Mouse (Mus musculus): ENCODE results near the gene Gm28434. TPM values are rescaled to one million over a fixed set of nuclear protein-coding genes. Genes with fewer than 3 reads are reported as not detected.

Gm28434 gene
- polyA plus RNA-seq (2015; fragmentation: Nextera tagmentation; extraction: Ambion mirVana) = not detected in 2 replicates

GRCm38 (mm10) chr5:87969201-87969600 lies at the start of gene Gm28434, which contains the start of gene 2310003L06Rik:
Gene Gm28434 (plus strand): TSS chr5:87969517.
Gene 2310003L06Rik (plus strand): TSS chr5:87969459.
- TF ChIP-seq CTCF (IDR thresholded peaks at IDR 0.05; ENCODE audit: low read depth) = no peak
- Histone ChIP-seq H3K4me1 (replicated peaks; ENCODE audit: control insufficient read depth, insufficient read depth, low read length) (no peaks in the 10 kb centered on the region), H3K4me3 (ENCODE audit: low read depth, low read length) (no peak within 1 kb of the TSS), H3K9ac (ENCODE audit: low read depth, low read length) (no peak within 1 kb of the TSS), H3K27ac (ENCODE audit: low read depth, low read length) (no peak within 1 kb of the TSS), H3K27me3 (replicated peaks; ENCODE audit: control insufficient read depth, insufficient read depth, low read length) (no peaks in the 10 kb centered on the region), H3K4me2 (replicated peaks; ENCODE audit: low read depth) (no peak within 1 kb of the TSS), H3K36me3 (ENCODE audit: control insufficient read depth, insufficient read depth) (no peaks in the 10 kb centered on the region), H3K9me3 (ENCODE audit: control insufficient read depth) (no peaks in the 10 kb centered on the region)
- no peak for ATAC-seq
- WGBS = 59% methylated on average over 2 of the region's 2 CpGs

GRCm38 (mm10) chr5:87925372-87925771 lies 43.9 kb upstream of the Gm28434 start, which contains the start of gene Csn3:
Gene Csn3 (plus strand): TSS chr5:87925579.
- Histone ChIP-seq H3K9me3 (ENCODE audit: control insufficient read depth) (no peaks in the 10 kb centered on the region), H3K27ac (ENCODE audit: low read depth, low read length) (no peak within 1 kb of the TSS), H3K9ac (ENCODE audit: low read depth, low read length) (no peak within 1 kb of the TSS), H3K27me3 (replicated peaks; ENCODE audit: control insufficient read depth, insufficient read depth, low read length) (no peaks in the 10 kb centered on the region), H3K4me1 (replicated peaks; ENCODE audit: control insufficient read depth, insufficient read depth, low read length) (no peaks in the 10 kb centered on the region), H3K4me2 (replicated peaks; ENCODE audit: low read depth) (no peak within 1 kb of the TSS), H3K4me3 (ENCODE audit: low read depth, low read length) (no peak within 1 kb of the TSS), H3K36me3 (ENCODE audit: control insufficient read depth, insufficient read depth) (no peaks in the 10 kb centered on the region)
- no peak for TF ChIP-seq CTCF (IDR thresholded peaks at IDR 0.05; ENCODE audit: low read depth)
- WGBS = 44% methylated on average over 5 of the region's 5 CpGs
- no peak for ATAC-seq

GRCm38 (mm10) chr5:87931603-87932002 lies 37.7 kb upstream of the Gm28434 start:
- no peak overlapping the region for H3K4me3 ChIP-seq (ENCODE audit: low read depth, low read length)
- WGBS = 63% methylated on average over 1 of the region's 1 CpGs
- TF ChIP-seq CTCF (IDR thresholded peaks at IDR 0.05; ENCODE audit: low read depth) = no peak
- no peak overlapping the region for H3K4me2 ChIP-seq (replicated peaks; ENCODE audit: low read depth)
- H3K4me1 ChIP-seq (replicated peaks; ENCODE audit: control insufficient read depth, insufficient read depth, low read length) = no peaks in the 10 kb centered on the region
- H3K27ac ChIP-seq (ENCODE audit: low read depth, low read length) = no peak overlapping the region
- no peaks in the 10 kb centered on the region for H3K36me3 ChIP-seq (ENCODE audit: control insufficient read depth, insufficient read depth)
- no peaks in the 10 kb centered on the region for H3K9me3 ChIP-seq (ENCODE audit: control insufficient read depth)
- H3K27me3 ChIP-seq (replicated peaks; ENCODE audit: control insufficient read depth, insufficient read depth, low read length) = no peaks in the 10 kb centered on the region
- no peak for ATAC-seq
- no peak overlapping the region for H3K9ac ChIP-seq (ENCODE audit: low read depth, low read length)

GRCm38 (mm10) chr5:87940752-87941151 lies 28.6 kb upstream of the Gm28434 start:
- no peaks in the 10 kb centered on the region for H3K4me1 ChIP-seq (replicated peaks; ENCODE audit: control insufficient read depth, insufficient read depth, low read length)
- no peaks in the 10 kb centered on the region for H3K27me3 ChIP-seq (replicated peaks; ENCODE audit: control insufficient read depth, insufficient read depth, low read length)
- no peaks in the 10 kb centered on the region for H3K36me3 ChIP-seq (ENCODE audit: control insufficient read depth, insufficient read depth)
- H3K9ac ChIP-seq (ENCODE audit: low read depth, low read length) = no peak overlapping the region
- H3K4me3 ChIP-seq (ENCODE audit: low read depth, low read length) = no peak overlapping the region
- H3K4me2 ChIP-seq (replicated peaks; ENCODE audit: low read depth) = no peak overlapping the region
- WGBS = 33% methylated on average over 3 of the region's 3 CpGs
- H3K27ac ChIP-seq (ENCODE audit: low read depth, low read length) = no peak overlapping the region
- ATAC-seq = no peak
- TF ChIP-seq CTCF (IDR thresholded peaks at IDR 0.05; ENCODE audit: low read depth) = no peak
- no peaks in the 10 kb centered on the region for H3K9me3 ChIP-seq (ENCODE audit: control insufficient read depth)

- Histone ChIP-seq H3K36me3 (ENCODE audit: control insufficient read depth, insufficient read depth) (no peaks in the 10 kb centered on the region), H3K9ac (ENCODE audit: low read depth, low read length) (no peak overlapping the region), H3K9me3 (ENCODE audit: control insufficient read depth) (no peaks in the 10 kb centered on the region), H3K4me3 (ENCODE audit: low read depth, low read length) (no peak overlapping the region), H3K27ac (ENCODE audit: low read depth, low read length) (no peak overlapping the region), H3K4me2 (replicated peaks; ENCODE audit: low read depth) (no peak overlapping the region), H3K27me3 (replicated peaks; ENCODE audit: control insufficient read depth, insufficient read depth, low read length) (no peaks in the 10 kb centered on the region), H3K4me1 (replicated peaks; ENCODE audit: control insufficient read depth, insufficient read depth, low read length) (no peaks in the 10 kb centered on the region)
- TF ChIP-seq CTCF (IDR thresholded peaks at IDR 0.05; ENCODE audit: low read depth) = no peak
- ATAC-seq = no peak
Observed at GRCm38 (mm10) chr5:87942515-87942914, 26.8 kb upstream of the Gm28434 start.

- no peak overlapping the region for H3K9ac ChIP-seq (ENCODE audit: low read depth, low read length)
- TF ChIP-seq CTCF (IDR thresholded peaks at IDR 0.05; ENCODE audit: low read depth) = no peak
- no peak for ATAC-seq
- no peaks in the 10 kb centered on the region for H3K4me1 ChIP-seq (replicated peaks; ENCODE audit: control insufficient read depth, insufficient read depth, low read length)
- no peak overlapping the region for H3K27ac ChIP-seq (ENCODE audit: low read depth, low read length)
- no peaks in the 10 kb centered on the region for H3K9me3 ChIP-seq (ENCODE audit: control insufficient read depth)
- no peak overlapping the region for H3K4me3 ChIP-seq (ENCODE audit: low read depth, low read length)
- no peaks in the 10 kb centered on the region for H3K27me3 ChIP-seq (replicated peaks; ENCODE audit: control insufficient read depth, insufficient read depth, low read length)
- H3K36me3 ChIP-seq (ENCODE audit: control insufficient read depth, insufficient read depth) = no peaks in the 10 kb centered on the region
- H3K4me2 ChIP-seq (replicated peaks; ENCODE audit: low read depth) = no peak overlapping the region
Observed at GRCm38 (mm10) chr5:87951836-87952235, 17.5 kb upstream of the Gm28434 start.

- no peak for ATAC-seq
- H3K27me3 ChIP-seq (replicated peaks; ENCODE audit: control insufficient read depth, insufficient read depth, low read length) = no peaks in the 10 kb centered on the region
- H3K4me1 ChIP-seq (replicated peaks; ENCODE audit: control insufficient read depth, insufficient read depth, low read length) = no peaks in the 10 kb centered on the region
- H3K9me3 ChIP-seq (ENCODE audit: control insufficient read depth) = no peaks in the 10 kb centered on the region
- H3K4me3 ChIP-seq (ENCODE audit: low read depth, low read length) = no peak within 1 kb of the TSS
- no peak within 1 kb of the TSS for H3K9ac ChIP-seq (ENCODE audit: low read depth, low read length)
- H3K4me2 ChIP-seq (replicated peaks; ENCODE audit: low read depth) = no peak within 1 kb of the TSS
- WGBS = 83% methylated on average over 3 of the region's 3 CpGs
- TF ChIP-seq CTCF (IDR thresholded peaks at IDR 0.05; ENCODE audit: low read depth) = no peak
- no peaks in the 10 kb centered on the region for H3K36me3 ChIP-seq (ENCODE audit: control insufficient read depth, insufficient read depth)
- H3K27ac ChIP-seq (ENCODE audit: low read depth, low read length) = no peak within 1 kb of the TSS
Observed at GRCm38 (mm10) chr5:87979139-87979538, 9.8 kb downstream of the Gm28434 start, which contains the start of gene Cabs1. Gene Cabs1 (plus strand): TSS chr5:87979439.

Measured in intestine, postnatal 0 days (tissue).